Mouse (Mus musculus): ENCODE data around the gene Zeb2. TPM values are rescaled to one million over a fixed set of nuclear protein-coding genes. Genes with fewer than 3 reads are reported as not detected.

Gene Zeb2
- polyA plus RNA-seq, 1 experiment: 10.8 TPM

DNA sequence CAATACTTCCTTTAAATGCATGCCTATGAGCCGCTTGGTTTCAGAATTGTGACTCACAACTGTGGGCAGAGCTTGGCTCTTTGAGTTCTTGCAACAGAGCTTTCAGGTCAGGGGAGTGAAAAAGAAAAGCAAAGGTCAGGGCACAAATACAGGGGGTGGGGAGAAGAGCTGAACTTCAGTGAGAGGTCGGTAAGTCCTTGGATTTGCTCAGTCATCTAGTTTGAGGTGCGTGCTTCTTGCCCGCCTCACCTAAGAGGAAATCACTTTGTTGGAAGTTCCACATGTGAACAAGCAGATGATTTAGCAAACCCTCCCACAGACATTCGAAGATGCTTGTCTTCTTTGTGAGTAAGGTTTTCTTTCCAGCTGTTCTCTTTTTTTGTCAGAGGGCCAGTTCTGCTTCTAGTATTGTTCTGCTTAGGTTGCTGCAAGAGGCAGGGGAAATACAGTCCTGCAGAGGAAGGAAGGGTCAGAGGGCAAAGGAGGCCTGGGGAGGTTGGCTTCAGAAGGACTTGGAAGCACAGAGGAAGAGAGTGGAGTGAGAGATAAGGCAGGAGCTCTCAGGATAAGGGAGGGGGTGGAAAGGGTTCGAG is 164.3 kb downstream of the Zeb2 start:
- Histone ChIP-seq H3K4me3 (no peak overlapping the region), H3K27me3 (ENCODE audit: control insufficient read depth, insufficient read depth, insufficient read length) (no peaks in the 10 kb centered on the region), H3K79me2 (ENCODE audit: control insufficient read depth, insufficient read depth) (no peaks in the 10 kb centered on the region), H3K4me2 (ENCODE audit: low read depth) (peak overlapping the region; percentile 56), H3K36me3 (ENCODE audit: control insufficient read depth, insufficient read depth) (no peaks in the 10 kb centered on the region), H3ac (ENCODE audit: control insufficient read depth, insufficient read length) (no peak overlapping the region)
- TF ChIP-seq CEBPB (IDR thresholded peaks at IDR 0.05; ENCODE audit: insufficient read depth, poor library complexity, severe bottlenecking) (peak; percentile 80), MYOD1 (IDR thresholded peaks at IDR 0.05; ENCODE audit: control insufficient read depth in 1 of 3, insufficient read length in 2 of 3, low read depth in 2 of 3) (no peak)

DNA sequence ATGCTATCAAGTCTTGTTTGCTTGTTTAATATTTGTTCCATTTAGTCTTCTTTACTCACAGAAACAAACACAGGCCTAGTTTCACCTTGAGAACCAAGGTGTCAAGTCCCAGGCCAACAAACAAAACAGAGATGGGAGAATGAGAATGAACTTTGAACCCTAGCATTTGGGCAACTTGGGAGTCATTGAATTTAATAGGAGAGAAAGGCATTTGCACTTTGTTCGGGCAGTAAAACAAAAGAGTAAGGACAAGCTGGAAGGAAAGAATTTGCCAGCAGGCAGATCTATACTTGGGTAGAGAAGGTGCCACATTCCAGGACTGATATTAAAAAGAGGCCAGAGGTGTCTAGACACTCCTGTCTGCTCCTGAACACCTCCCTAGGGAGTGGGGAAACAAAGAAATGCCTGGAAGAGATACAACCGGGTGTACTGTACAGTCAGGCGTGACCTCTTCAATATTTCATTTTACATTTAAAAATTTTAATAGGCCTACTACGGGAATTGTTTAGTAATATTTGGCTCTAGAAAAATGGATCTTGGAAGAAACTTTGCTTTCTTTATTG is 165.5 kb downstream of the Zeb2 start:
- no peak overlapping the region for H3K4me3 ChIP-seq
- no peaks in the 10 kb centered on the region for H3K27me3 ChIP-seq (ENCODE audit: control insufficient read depth, insufficient read depth, insufficient read length)
- TF ChIP-seq MYOD1 (IDR thresholded peaks at IDR 0.05; ENCODE audit: control insufficient read depth in 1 of 3, insufficient read length in 2 of 3, low read depth in 2 of 3) (no peak), POLR2A (IDR thresholded peaks at IDR 0.05; ENCODE audit: insufficient read length, low read depth) (no peak), TCF3 (IDR thresholded peaks at IDR 0.05; ENCODE audit: insufficient read length, low read depth) (no peak), E2F4 (IDR thresholded peaks at IDR 0.05; ENCODE audit: insufficient read depth) (no peak), MYOG (IDR thresholded peaks at IDR 0.05; ENCODE audit: control insufficient read depth in 1 of 3, insufficient read depth in 1 of 3, insufficient read length in 2 of 3, low read depth in 2 of 3) (no peak), REST (IDR thresholded peaks at IDR 0.05; ENCODE audit: insufficient read depth, insufficient read length) (no peak), TCF12 (IDR thresholded peaks at IDR 0.05; ENCODE audit: insufficient read depth, poor library complexity, severe bottlenecking) (no peak), MAX (IDR thresholded peaks at IDR 0.05; ENCODE audit: low read depth) (no peak), POLR2AphosphoS2 (IDR thresholded peaks at IDR 0.05; ENCODE audit: insufficient read length, low read depth) (no peak)
- no peak overlapping the region for H3ac ChIP-seq (ENCODE audit: control insufficient read depth, insufficient read length)
- no peaks in the 10 kb centered on the region for H3K79me2 ChIP-seq (ENCODE audit: control insufficient read depth, insufficient read depth)
- H3K36me3 ChIP-seq (ENCODE audit: control insufficient read depth, insufficient read depth): no peaks in the 10 kb centered on the region
- no peak overlapping the region for H3K4me2 ChIP-seq (ENCODE audit: low read depth)

DNA sequence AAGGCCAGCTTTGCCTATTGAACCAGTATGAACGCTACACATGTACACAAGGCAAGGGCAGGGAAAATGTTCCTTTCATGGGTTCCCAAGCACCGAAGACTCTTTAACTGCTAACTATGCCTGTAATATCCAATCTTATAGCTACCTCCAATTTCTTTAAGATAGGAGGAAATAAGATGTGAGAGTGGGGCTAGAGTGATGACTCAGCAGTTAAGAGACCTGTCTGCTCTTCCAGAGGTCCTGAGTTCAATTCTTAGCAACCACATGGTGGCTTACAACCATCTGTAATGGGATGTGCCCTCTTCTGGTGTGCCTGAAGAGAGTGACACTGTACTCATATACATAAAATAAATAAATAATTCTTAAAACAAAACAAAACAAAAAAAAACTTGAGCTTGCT is 172.5 kb downstream of the Zeb2 start:
- no peak overlapping the region for H3K4me2 ChIP-seq (ENCODE audit: low read depth)
- H3ac ChIP-seq (ENCODE audit: control insufficient read depth, insufficient read length): no peak overlapping the region
- no peaks in the 10 kb centered on the region for H3K36me3 ChIP-seq (ENCODE audit: control insufficient read depth, insufficient read depth)
- no peak overlapping the region for H3K4me3 ChIP-seq
- no peaks in the 10 kb centered on the region for H3K79me2 ChIP-seq (ENCODE audit: control insufficient read depth, insufficient read depth)
- no peak for TF ChIP-seq MAX (IDR thresholded peaks at IDR 0.05; ENCODE audit: low read depth)
- no peak for TF ChIP-seq TCF3 (IDR thresholded peaks at IDR 0.05; ENCODE audit: insufficient read length, low read depth)
- no peak for TF ChIP-seq REST (IDR thresholded peaks at IDR 0.05; ENCODE audit: insufficient read depth, insufficient read length)
- no peak for TF ChIP-seq USF1 (IDR thresholded peaks at IDR 0.05; ENCODE audit: low read depth)
- TF ChIP-seq POLR2AphosphoS2 (IDR thresholded peaks at IDR 0.05; ENCODE audit: insufficient read length, low read depth): no peak
- TF ChIP-seq MYOD1 (IDR thresholded peaks at IDR 0.05; ENCODE audit: control insufficient read depth in 1 of 3, insufficient read length in 2 of 3, low read depth in 2 of 3): no peak
- no peak for TF ChIP-seq CEBPB (IDR thresholded peaks at IDR 0.05; ENCODE audit: insufficient read depth, poor library complexity, severe bottlenecking)
- TF ChIP-seq TCF12 (IDR thresholded peaks at IDR 0.05; ENCODE audit: insufficient read depth, poor library complexity, severe bottlenecking): no peak
- TF ChIP-seq MYOG (IDR thresholded peaks at IDR 0.05; ENCODE audit: control insufficient read depth in 1 of 3, insufficient read depth in 1 of 3, insufficient read length in 2 of 3, low read depth in 2 of 3): no peak
- no peak for TF ChIP-seq SRF (IDR thresholded peaks at IDR 0.05; ENCODE audit: control insufficient read depth, insufficient read length, low read depth)
- TF ChIP-seq POLR2A (IDR thresholded peaks at IDR 0.05; ENCODE audit: insufficient read length, low read depth): no peak
- no peak for TF ChIP-seq E2F4 (IDR thresholded peaks at IDR 0.05; ENCODE audit: insufficient read depth)
- no peaks in the 10 kb centered on the region for H3K27me3 ChIP-seq (ENCODE audit: control insufficient read depth, insufficient read depth, insufficient read length)

Other genes with a start within 250 kb of the Zeb2 start
- 4.9 TPM for gene Gtdc1, start 189.7 kb downstream of the Zeb2 start, polyA plus RNA-seq (2012; fragmentation: generic; extraction: Trizol)